Comparison of ENCODE assay signal across 10 mouse cellular contexts in genomic region chr7:75640074-75640473, GRCm38 (mm10).
DNase-seq lines count a peak whose midpoint lies in the region; ATAC-seq and TF ChIP-seq lines count a peak whose summit lies in the region.
"Had no signal": no experiment of that assay in that cellular context is flagged by ENCODE, and none has a peak within 500 bp of the region (broad histone marks: within the 10 kb centered on the region; RNA-seq: fewer than 3 reads in every experiment).

No protein-coding gene starts in this region.

- H3K4me3 ChIP-seq in heart, embryonic 11.5 days (ENCODE audit: low read depth, low read length): no peak overlapping the region
- H3K4me3 ChIP-seq in lung, postnatal 0 days (ENCODE audit: low read depth, low read length): no peak overlapping the region
- H3K4me3 ChIP-seq in embryonic facial prominence, embryonic 15.5 days (replicated peaks): no peak overlapping the region
- no peak overlapping the region for H3K4me3 ChIP-seq in limb, embryonic 13.5 days
- no peak overlapping the region for H3K4me3 ChIP-seq in forebrain, embryonic 13.5 days
- H3K4me3 ChIP-seq: midbrain, embryonic 13.5 days had no signal

- no peak overlapping the region for H3K27ac ChIP-seq in heart, embryonic 11.5 days (ENCODE audit: low read depth, low read length)
- no peak overlapping the region for H3K27ac ChIP-seq in lung, postnatal 0 days (ENCODE audit: low read length)
- peak overlapping the region; percentile 93 for H3K27ac ChIP-seq in embryonic facial prominence, embryonic 15.5 days (replicated peaks)
- H3K27ac ChIP-seq in limb, embryonic 13.5 days: peak overlapping the region; percentile 85
- no peak overlapping the region for H3K27ac ChIP-seq in forebrain, embryonic 13.5 days
- H3K27ac ChIP-seq: midbrain, embryonic 13.5 days had no signal

- intact Hi-C loops in left cerebral cortex, postnatal 36 days (cut with DNase I): no loop called here

- H3K9me3 ChIP-seq in heart, embryonic 11.5 days (replicated peaks; ENCODE audit: control insufficient read depth, low read length): no peaks in the 10 kb centered on the region
- no peaks in the 10 kb centered on the region for H3K9me3 ChIP-seq in lung, postnatal 0 days (ENCODE audit: low read length)
- H3K9me3 ChIP-seq in embryonic facial prominence, embryonic 15.5 days (replicated peaks): no peaks in the 10 kb centered on the region
- no peaks in the 10 kb centered on the region for H3K9me3 ChIP-seq in limb, embryonic 13.5 days
- H3K9me3 ChIP-seq in forebrain, embryonic 13.5 days (replicated peaks): no peaks in the 10 kb centered on the region
- H3K9me3 ChIP-seq: midbrain, embryonic 13.5 days had no signal

- no peak overlapping the region for H3K9ac ChIP-seq in heart, embryonic 11.5 days (ENCODE audit: low read depth, low read length)
- H3K9ac ChIP-seq in lung, postnatal 0 days (replicated peaks; ENCODE audit: low read depth): no peak overlapping the region
- H3K9ac ChIP-seq in embryonic facial prominence, embryonic 15.5 days: no peak overlapping the region
- no peak overlapping the region for H3K9ac ChIP-seq in limb, embryonic 13.5 days
- H3K9ac ChIP-seq in forebrain, embryonic 13.5 days: no peak overlapping the region
- H3K9ac ChIP-seq: liver, postnatal 0 days; midbrain, embryonic 13.5 days had no signal

- no peak overlapping the region for H3K4me2 ChIP-seq in heart, embryonic 11.5 days
- no peak overlapping the region for H3K4me2 ChIP-seq in lung, postnatal 0 days (replicated peaks; ENCODE audit: low read depth, low read length)
- H3K4me2 ChIP-seq in embryonic facial prominence, embryonic 15.5 days (replicated peaks): 0 out of 2 replicates have a peak overlapping the region, but pooled peaks have one; percentile 9
- H3K4me2 ChIP-seq in limb, embryonic 13.5 days (replicated peaks): no peak overlapping the region
- H3K4me2 ChIP-seq in forebrain, embryonic 13.5 days: no peak overlapping the region
- H3K4me2 ChIP-seq: midbrain, embryonic 13.5 days had no signal

- H3K27me3 ChIP-seq in heart, embryonic 11.5 days (ENCODE audit: control insufficient read depth, insufficient read depth, low read length): no peaks in the 10 kb centered on the region
- no peaks in the 10 kb centered on the region for H3K27me3 ChIP-seq in lung, postnatal 0 days (replicated peaks; ENCODE audit: insufficient read depth, low read length)
- no peaks in the 10 kb centered on the region for H3K27me3 ChIP-seq in embryonic facial prominence, embryonic 15.5 days
- no peaks in the 10 kb centered on the region for H3K27me3 ChIP-seq in limb, embryonic 13.5 days
- no peaks in the 10 kb centered on the region for H3K27me3 ChIP-seq in forebrain, embryonic 13.5 days
- H3K27me3 ChIP-seq: midbrain, embryonic 13.5 days had no signal

- no peak for TF ChIP-seq CTCF in lung, postnatal 0 days (IDR thresholded peaks at IDR 0.05)

- peak; percentile 94 for DNase-seq in heart, adult 11 months
- DNase-seq in lung, postnatal 0 days (ENCODE audit: low spot score): peak; percentile 19
- DNase-seq in lung, postnatal 14 days: no peak
- no peak for DNase-seq in left cerebral cortex, postnatal 36 days (ENCODE audit: low spot score in 2 of 2)

- H3K36me3 ChIP-seq in heart, embryonic 11.5 days (ENCODE audit: control insufficient read depth, insufficient read depth, low read length): no peaks in the 10 kb centered on the region
- H3K36me3 ChIP-seq in lung, postnatal 0 days (ENCODE audit: insufficient read depth, low read length): no peaks in the 10 kb centered on the region
- H3K36me3 ChIP-seq in embryonic facial prominence, embryonic 15.5 days: no peaks in the 10 kb centered on the region
- H3K36me3 ChIP-seq in limb, embryonic 13.5 days: no peaks in the 10 kb centered on the region
- no peaks in the 10 kb centered on the region for H3K36me3 ChIP-seq in forebrain, embryonic 13.5 days (ENCODE audit: poor library complexity, severe bottlenecking)
- H3K36me3 ChIP-seq: midbrain, embryonic 13.5 days had no signal

- TF ChIP-seq EP300 in lung, postnatal 0 days (IDR thresholded peaks at IDR 0.05): no peak

- ATAC-seq in heart, embryonic 11.5 days (replicated peaks; ENCODE audit: insufficient number of reproducible peaks, low FRiP score, low TSS enrichment): no peak
- ATAC-seq in lung, postnatal 0 days: no peak
- peak; percentile 64; the same call in 1 of the 2 replicates for ATAC-seq in embryonic facial prominence, embryonic 15.5 days (ENCODE audit: insufficient number of reproducible peaks, low FRiP score, low TSS enrichment, low read depth)
- ATAC-seq in limb, embryonic 13.5 days (ENCODE audit: low FRiP score, low read depth): 0 out of 2 replicates have a peak, but pooled peaks have one; percentile 28
- ATAC-seq in forebrain, embryonic 13.5 days: no peak
- ATAC-seq: midbrain, embryonic 13.5 days had no signal

- peaks cover 26% of the 10 kb centered on the region for H3K4me1 ChIP-seq in heart, embryonic 11.5 days (ENCODE audit: control insufficient read depth, insufficient read depth, low read length)
- H3K4me1 ChIP-seq in lung, postnatal 0 days (ENCODE audit: insufficient read depth, low read depth, low read length): peaks cover 8% of the 10 kb centered on the region; the same call in 1 of the 2 replicates
- peaks cover 34% of the 10 kb centered on the region for H3K4me1 ChIP-seq in embryonic facial prominence, embryonic 15.5 days
- H3K4me1 ChIP-seq in limb, embryonic 13.5 days: peaks cover 51% of the 10 kb centered on the region
- H3K4me1 ChIP-seq in forebrain, embryonic 13.5 days: peaks cover 23% of the 10 kb centered on the region

Comparison
In these comparisons a context has a peak if more than half of its experiments do, and no peak if none do; other contexts are left out.
1. DNase-seq: peak in heart, adult 11 months (single experiment) and lung, postnatal 0 days (single experiment); none in lung, postnatal 14 days (single experiment) and left cerebral cortex, postnatal 36 days (0 of 2).
2. ATAC-seq: peak in embryonic facial prominence, embryonic 15.5 days (single experiment) and limb, embryonic 13.5 days (single experiment); none in heart, embryonic 11.5 days (single experiment), lung, postnatal 0 days (single experiment) and forebrain, embryonic 13.5 days (single experiment).
3. H3K27ac ChIP-seq: peak in embryonic facial prominence, embryonic 15.5 days (single experiment) and limb, embryonic 13.5 days (single experiment); none in heart, embryonic 11.5 days (single experiment), lung, postnatal 0 days (single experiment) and forebrain, embryonic 13.5 days (single experiment).